In genomic region chr3:136264969-136265595, GRCm38 (mm10) we compare ENCODE assay signal across 28 mouse cellular contexts.
"Had no signal": no experiment of that assay in that cellular context is flagged by ENCODE, and none has a peak within 500 bp of the region (broad histone marks: within the 10 kb centered on the region; RNA-seq: fewer than 3 reads in every experiment).

No protein-coding gene starts in this region.

- H3K27ac ChIP-seq: gastrocnemius, adult 2 months; heart, embryonic 10.5 days; hindbrain, embryonic 10.5 days; hindbrain, embryonic 12.5 days; hindbrain, embryonic 14.5 days; intestine, embryonic 15.5 days; layer of hippocampus, adult 2 months; left cerebral cortex, adult 2 months; limb, embryonic 10.5 days; limb, embryonic 12.5 days; liver, embryonic 13.5 days; liver, embryonic 15.5 days had no signal

- H3K27me3 ChIP-seq: heart, embryonic 12.5 days; hindbrain, embryonic 12.5 days; intestine, embryonic 15.5 days; limb, embryonic 12.5 days; liver, embryonic 13.5 days; liver, embryonic 15.5 days had no signal

- H3K4me3 ChIP-seq: gastrocnemius, adult 2 months; heart, embryonic 10.5 days; heart, embryonic 12.5 days; hindbrain, embryonic 10.5 days; hindbrain, embryonic 12.5 days; intestine, embryonic 15.5 days; layer of hippocampus, adult 2 months; left cerebral cortex, adult 2 months; limb, embryonic 10.5 days; limb, embryonic 12.5 days; liver, embryonic 13.5 days; liver, embryonic 15.5 days had no signal

- ATAC-seq: hindbrain, embryonic 16.5 days; inflammation-experienced regulatory T-cells, adult 6 months; intestine, embryonic 15.5 days; intestine, postnatal 0 days had no signal

- H3K9me3 ChIP-seq: heart, embryonic 10.5 days; heart, embryonic 12.5 days; hindbrain, embryonic 10.5 days; hindbrain, embryonic 12.5 days; intestine, embryonic 15.5 days; limb, embryonic 10.5 days; limb, embryonic 12.5 days; liver, embryonic 13.5 days; liver, embryonic 15.5 days had no signal

- H3K4me1 ChIP-seq: heart, embryonic 10.5 days; heart, embryonic 12.5 days; hindbrain, embryonic 10.5 days; hindbrain, embryonic 12.5 days; intestine, embryonic 15.5 days; limb, embryonic 10.5 days; limb, embryonic 12.5 days; liver, embryonic 13.5 days; liver, embryonic 15.5 days had no signal

- H3K4me2 ChIP-seq: heart, embryonic 12.5 days; hindbrain, embryonic 12.5 days; hindbrain, embryonic 14.5 days; intestine, embryonic 15.5 days; limb, embryonic 12.5 days; liver, embryonic 11.5 days; liver, embryonic 13.5 days; liver, embryonic 15.5 days had no signal

- DNase-seq: gastrocnemius, adult 2 months; gastrocnemius, postnatal 10 days; gastrocnemius, postnatal 25 days; heart, adult 18-20 months; heart, postnatal 10 days; heart, postnatal 4 days; kidney, adult 18-20 months; kidney, adult 8-10 months; kidney, postnatal 10 days; kidney, postnatal 25 days; kidney, postnatal 4 days; liver; liver, embryonic 13.5 days had no signal

- H3K9ac ChIP-seq: heart, embryonic 12.5 days; hindbrain, embryonic 12.5 days; hindbrain, embryonic 14.5 days; intestine, embryonic 15.5 days; limb, embryonic 12.5 days; liver, embryonic 13.5 days; liver, embryonic 15.5 days had no signal

- H3K36me3 ChIP-seq: heart, embryonic 10.5 days; heart, embryonic 12.5 days; hindbrain, embryonic 10.5 days; hindbrain, embryonic 12.5 days; intestine, embryonic 15.5 days; limb, embryonic 10.5 days; limb, embryonic 12.5 days; liver, embryonic 13.5 days; liver, embryonic 15.5 days had no signal
